Mouse (Mus musculus) T-helper 1 cell (primary cell): ENCODE measurements around the gene Cfap52.

Source experiments
- in situ Hi-C: fragments of 300-600 bp; cut with MboI, MseI; formaldehyde crosslinking; loops from one replicate; pipeline ENCODE4 v1.15.1; 2025; ENCODE audit warnings: high pct_unique_total_duplicates

Gene Cfap52

GRCm38 (mm10) chr11:67965242-67965883 is at the start of gene Cfap52:
Gene Cfap52, minus strand, starts transcription at chr11:67965651.
- in situ Hi-C loops = no loop called here

DNA sequence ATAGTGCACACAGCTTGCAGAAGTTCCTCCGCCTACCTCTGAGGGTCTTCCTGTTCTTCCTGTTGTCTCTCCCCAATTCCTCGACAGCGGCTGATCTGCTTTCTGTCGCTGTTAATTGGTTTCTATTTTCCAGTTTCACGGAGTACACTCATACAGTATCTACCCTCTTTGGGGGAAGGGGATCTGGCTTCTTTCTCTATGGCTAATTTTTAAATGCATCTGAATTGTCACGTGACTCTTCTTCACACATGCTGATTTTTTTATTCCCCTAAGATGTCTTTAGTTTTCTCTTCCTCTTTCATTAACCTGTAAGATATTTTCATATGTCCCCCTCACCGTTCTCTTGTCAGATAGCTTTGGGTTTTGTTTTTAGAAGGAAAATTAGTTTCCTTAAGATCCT is 46.8 kb upstream of the Cfap52 start:
- in situ Hi-C loops = no loop called here

DNA sequence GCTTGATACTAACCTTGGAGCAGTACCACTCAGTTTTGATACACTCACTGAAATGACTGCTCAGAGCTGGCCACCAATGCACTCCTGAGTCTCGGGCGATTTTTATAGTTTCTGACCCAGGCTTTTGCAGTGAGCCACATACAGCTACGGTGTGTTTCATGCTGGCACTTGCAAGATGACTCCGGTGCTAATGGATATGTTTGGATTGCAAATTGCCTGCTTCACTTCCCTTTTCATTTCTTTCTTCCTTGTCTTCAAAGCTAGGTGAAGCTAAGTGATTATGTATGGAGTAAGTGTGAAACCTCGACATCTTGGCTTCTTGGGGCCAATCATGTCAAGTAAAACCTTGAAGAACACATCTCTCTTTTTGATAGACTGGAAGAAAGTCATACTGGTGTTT is 43.9 kb upstream of the Cfap52 start:
- in situ Hi-C loops = no loop called here

GRCm38 (mm10) chr11:68007645-68008044 is 42.2 kb upstream of the Cfap52 start:
- in situ Hi-C loops = no loop called here

- in situ Hi-C loops = no loop called here
These were observed 40.9 kb upstream of the Cfap52 start for GRCm38 (mm10) chr11:68006216-68006789.

- in situ Hi-C loops = no loop called here
These were observed 38.7 kb upstream of the Cfap52 start for GRCm38 (mm10) chr11:68004191-68004590.

GRCm38 (mm10) chr11:67999629-68000028 is 34.2 kb upstream of the Cfap52 start:
- in situ Hi-C loops = loop anchor here (5.0 kb wide), 1 partner anchor 403 kb away; the partner anchor contains the start of gene Ntn1

DNA sequence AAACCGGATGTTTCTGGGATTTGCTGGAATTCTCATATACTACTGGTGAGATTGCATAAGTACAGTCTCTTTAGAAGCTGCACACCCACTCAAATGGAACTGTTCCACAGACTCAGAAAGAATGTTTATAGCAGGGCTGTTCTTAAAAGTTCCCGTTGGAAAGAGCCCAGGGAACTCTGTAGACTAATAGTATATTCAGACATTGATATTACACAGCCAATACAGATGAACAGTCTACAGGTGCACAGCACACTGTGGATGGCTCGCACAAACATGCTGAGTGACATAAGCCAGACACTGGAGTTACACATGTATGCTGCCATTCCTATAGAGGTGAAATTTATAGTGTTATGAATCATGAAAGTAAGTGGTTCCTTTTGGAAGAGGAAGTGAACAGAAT is 33.5 kb upstream of the Cfap52 start:
- in situ Hi-C loops = loop anchor here (5.0 kb wide), 1 partner anchor 403 kb away; the partner anchor contains the start of gene Ntn1

- in situ Hi-C loops = loop anchor here (5.0 kb wide), 1 partner anchor 406 kb away; the partner anchor contains the start of gene Ntn1
These were observed 30.5 kb upstream of the Cfap52 start for GRCm38 (mm10) chr11:67995965-67996364.

- in situ Hi-C loops = no loop called here
These were observed 25.8 kb upstream of the Cfap52 start for GRCm38 (mm10) chr11:67991240-67991639.

DNA sequence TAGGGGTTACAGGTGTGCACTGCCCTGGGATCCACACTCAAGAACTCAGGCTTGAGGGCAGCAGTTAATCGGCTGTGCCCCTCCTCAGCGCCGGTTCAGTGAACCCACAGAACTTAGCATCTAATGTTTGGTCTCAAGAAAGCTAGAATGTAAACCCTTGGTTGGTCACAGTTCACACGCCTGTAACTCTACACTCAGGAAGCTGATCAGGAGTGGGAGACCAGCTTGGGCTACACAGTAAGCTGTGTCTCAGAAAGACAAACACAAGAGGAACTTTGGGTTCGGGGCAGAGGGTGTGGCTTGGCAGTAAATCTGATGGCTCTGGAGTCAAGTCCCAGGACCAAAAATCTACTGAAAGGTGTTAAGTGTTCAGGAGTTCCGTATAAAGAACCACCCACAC is 18.1 kb upstream of the Cfap52 start:
- in situ Hi-C loops = no loop called here

DNA sequence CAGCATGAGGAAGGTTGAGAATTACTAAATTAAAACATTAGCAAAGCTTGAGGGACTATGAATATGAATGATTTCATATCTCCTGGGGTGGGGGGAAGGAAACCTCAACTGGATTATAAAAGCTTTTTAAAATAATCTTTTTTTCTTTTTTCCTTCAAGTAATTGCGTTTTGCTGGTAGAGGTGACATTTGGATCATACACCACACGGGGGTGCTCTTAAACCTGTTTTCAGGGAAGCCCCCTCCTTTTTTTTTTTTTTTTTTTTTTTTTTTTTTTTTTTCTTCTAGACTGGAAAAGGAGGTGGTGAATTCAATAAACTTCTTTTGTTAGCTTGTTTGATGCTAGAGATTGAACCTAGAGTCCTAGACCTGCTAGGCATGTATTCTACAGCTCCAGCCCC is 9.8 kb upstream of the Cfap52 start:
- in situ Hi-C loops = no loop called here

DNA sequence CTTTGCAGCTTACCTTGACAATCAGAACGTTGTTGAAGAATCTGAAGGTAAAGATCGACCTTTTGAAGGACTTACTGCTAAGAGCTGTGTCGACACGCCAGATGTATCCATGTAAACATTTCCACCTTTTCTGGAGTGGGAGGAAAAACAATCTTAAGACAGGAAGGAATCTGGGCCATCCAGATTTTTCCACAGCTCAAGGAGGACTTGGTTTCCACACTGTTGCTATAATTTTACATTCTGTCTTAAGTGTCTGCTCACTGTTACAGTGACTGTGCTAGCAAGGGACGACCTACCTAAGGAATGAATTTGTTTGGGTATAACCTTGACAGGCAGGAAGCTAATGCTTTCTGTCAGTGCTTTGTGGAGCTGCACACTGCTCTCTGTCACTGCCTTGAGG is 7.8 kb upstream of the Cfap52 start:
- in situ Hi-C loops = no loop called here

DNA sequence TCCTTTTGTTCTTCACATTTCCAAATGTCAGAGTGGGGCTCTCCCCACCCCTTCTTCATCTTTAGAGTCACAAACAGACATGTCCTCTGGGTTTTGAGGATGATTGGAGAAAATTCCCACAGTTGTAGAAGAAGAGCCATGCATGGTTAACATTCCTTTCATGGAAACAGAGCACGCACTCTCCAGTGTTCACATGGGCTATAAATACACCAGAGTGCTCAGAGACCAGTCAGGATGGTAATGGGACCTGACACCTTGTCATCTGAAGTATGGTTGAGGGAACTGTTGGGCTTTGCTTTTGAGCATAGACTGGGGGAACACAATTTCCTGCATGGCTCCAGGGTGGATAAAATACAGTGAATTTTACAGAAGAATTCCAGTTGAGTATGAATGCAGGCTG is 7.2 kb upstream of the Cfap52 start:
- in situ Hi-C loops = no loop called here

DNA sequence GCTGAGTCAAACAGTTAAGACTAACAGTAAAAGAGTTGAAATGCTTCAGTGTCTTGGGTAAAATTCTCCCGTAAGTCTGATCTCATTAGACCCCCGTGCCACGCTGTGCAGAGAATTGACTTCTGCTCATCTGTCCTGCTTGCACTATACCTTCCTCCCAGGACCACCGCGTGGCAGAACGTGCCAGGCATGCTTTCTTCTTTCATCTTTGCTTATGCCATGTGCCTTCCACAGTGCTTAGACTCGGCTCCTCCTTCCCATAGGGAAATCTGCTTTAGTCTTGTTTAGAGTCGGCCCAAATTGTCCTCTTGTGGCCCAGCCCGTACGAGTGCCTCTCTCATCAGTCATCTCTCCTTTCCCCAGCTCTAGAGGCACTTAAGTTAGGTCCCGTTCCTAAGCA is 2.4 kb upstream of the Cfap52 start:
- in situ Hi-C loops = no loop called here

DNA sequence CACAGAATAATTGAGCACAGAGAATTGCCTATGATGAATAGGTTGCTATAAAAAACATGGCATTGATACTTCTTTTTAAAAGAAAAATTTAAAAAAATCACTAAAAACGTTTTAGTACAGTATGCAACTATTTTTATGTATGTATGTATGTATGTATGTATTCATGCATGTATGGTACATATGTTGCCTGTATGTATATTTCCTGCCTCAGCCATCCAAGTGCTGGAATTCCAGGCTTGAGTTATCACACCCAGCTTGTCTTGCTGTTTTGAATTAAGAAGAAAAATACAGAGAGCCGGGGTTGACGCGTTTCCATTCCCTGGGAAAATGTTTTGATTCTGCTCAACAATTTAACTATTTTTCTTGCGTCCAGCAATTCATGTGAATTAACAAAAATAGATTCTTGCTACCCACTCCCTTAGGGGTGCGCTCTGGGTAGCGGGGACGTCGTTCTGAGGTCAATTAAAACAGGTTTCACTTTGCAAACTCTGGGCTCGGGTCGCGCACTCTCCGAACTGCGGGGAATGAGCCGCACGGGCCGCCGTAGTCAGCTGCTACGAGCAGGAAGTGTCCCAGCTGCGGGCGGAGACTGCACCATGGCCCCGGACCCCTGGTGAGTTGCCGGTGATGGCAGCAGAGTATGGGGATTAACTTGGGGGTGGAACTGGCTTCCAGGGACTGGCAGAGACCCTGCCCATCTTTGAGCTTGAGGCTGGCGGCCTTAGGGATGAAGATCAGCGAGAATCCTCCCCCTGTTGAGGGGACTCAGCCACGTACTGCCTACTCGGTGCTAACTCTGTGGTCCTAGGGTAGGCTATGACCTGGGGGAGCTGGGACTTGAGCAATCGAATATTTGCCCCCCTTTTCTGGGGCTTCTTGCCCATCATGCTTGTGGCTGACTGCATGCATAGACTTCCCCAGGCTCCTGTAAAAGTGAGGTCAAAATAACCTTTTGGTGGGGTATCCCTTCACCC is 741 bp upstream of the Cfap52 start, which contains the start of gene Stx8:
Stx8 (plus strand) TSS at position 289 of the 974 bp plus-strand sequence.
- in situ Hi-C loops = no loop called here

DNA sequence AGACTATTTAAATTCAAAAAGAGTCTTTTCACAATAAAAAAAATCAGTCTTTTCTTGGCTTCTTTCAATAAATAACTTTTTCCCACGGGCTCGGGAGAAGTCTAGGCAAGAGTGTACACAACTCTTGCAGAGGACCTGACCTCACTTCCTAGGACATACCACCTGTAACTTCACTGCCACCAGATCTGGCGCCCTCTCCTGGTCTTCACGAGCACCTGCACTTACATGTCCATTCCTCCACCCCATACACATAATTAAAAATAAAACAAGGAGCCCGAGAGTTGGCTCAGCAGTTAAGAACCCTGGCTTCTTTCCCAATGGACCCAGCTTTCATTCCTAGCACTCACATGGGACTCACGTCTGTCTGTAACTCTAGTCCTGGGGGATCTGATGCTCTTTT is 1.3 kb downstream of the Cfap52 start:
- in situ Hi-C loops = no loop called here

GRCm38 (mm10) chr11:67954413-67954812 is 11.0 kb downstream of the Cfap52 start:
- in situ Hi-C loops = no loop called here

GRCm38 (mm10) chr11:67953604-67954003 is 11.8 kb downstream of the Cfap52 start:
- in situ Hi-C loops = no loop called here

DNA sequence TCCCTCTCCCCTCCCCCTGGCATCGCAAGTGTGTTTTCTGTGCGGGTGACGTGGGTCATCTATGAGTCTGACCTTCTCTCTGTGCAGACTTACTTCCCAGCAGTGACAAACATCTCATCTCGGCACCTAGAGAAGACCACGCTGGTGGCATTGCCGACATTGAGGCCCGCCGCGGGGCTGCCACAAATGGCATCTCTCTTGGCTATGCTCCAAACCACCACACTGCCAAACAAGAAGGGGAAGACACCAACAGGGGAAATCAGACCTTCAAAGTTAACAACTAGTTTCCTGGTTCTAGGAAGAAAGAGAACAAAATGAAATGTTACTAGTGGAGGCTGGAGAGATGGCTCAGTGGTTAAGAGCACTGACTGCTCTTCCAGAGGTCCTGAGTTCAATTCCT is 16.0 kb downstream of the Cfap52 start:
- in situ Hi-C loops = no loop called here

GRCm38 (mm10) chr11:67948229-67948628 is 17.2 kb downstream of the Cfap52 start:
- in situ Hi-C loops = no loop called here

GRCm38 (mm10) chr11:67932156-67932555 is 33.3 kb downstream of the Cfap52 start:
- in situ Hi-C loops = no loop called here
